Mouse (Mus musculus): ENCODE data around the gene Arrdc4.
A peak's percentile ranks its signal among the peaks of the same experiment; 100 is the strongest.

Gene Arrdc4

DNA sequence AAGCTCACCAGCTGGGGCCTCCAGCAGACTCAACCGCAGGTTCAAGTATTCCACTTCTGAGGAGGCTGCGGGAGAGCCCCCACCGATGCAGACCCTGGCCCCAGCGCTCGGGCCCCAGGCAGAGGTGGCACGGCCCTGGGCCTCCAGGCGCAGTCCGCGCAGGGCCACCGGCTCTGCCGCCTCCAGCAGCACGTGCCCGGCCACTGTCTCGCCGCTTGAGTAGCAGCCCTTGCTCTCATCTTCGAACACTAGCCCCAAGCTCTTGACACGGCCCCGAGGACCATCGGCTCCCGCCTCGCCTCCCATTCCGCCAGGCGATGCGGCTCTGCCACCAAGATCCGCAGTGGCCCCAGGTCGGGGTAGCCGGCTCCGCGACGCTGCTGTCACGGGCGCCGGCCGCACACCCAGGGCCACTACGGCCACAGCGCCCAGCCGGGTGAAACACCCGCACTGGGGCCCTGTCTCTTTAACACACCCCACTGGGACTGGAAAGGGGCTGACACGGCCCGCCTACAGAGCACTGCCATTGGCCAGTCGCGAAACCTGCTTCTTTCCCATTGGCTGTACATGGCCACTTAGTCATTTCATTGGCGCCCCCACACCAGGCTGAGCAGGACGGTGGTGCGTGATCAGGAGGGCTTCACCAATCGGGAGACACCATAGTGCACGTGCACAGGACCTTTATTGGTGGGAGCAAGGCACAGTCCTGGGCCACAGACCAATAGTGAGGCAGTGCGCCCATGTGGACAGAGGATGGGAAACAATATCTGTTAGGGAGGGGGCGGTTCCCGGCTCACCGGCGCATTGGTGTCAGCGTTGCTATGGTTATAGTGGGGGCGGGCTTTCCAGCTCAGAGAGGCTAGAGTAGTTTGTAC is at the start of gene Arrdc4:
Gene Arrdc4 (minus strand): TSS at position 481 of the 875 bp plus-strand sequence.
- DNase-seq, result peak; percentile 97 to 99

DNA sequence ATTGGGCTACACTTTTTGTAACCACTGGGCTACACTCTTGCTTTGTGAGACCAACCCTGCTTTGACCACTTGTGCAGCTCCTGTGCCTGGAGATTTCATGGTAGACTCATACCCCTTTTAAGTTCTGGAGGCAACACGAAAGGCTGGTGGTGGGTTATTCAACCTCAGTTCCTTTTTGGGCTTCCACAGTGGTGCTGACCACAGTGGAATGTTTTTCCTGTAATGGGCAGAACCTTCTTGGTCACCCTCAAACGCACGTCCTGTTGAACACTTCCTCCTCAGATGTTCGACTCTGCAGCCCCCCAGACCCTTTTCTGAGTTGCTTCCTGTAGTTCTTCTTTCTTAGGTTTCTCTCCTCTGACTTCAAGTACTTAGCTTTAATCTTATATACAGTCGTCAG is 46.5 kb upstream of the Arrdc4 start:
- no peak for DNase-seq

DNA sequence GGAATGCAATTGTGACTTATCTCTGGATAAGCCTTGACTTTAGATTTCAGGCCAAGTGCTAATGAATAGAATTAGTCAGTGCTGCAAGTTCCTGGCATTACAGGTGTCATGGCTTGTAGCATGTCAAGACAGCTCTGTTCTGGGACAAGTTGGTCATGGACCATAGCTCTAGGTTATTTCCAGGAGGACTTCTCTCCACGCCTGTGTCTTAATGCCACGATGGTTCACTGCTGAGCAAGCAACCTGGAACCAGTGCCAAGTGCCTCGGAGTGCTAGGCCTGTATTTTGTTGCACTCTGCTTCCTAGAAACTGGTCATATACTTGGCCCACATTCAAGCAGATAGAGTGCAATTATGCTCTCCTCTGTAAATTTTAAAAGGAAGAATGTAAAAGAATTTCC is 39.7 kb upstream of the Arrdc4 start:
- DNase-seq, result peak; percentile 18 to 65

DNA sequence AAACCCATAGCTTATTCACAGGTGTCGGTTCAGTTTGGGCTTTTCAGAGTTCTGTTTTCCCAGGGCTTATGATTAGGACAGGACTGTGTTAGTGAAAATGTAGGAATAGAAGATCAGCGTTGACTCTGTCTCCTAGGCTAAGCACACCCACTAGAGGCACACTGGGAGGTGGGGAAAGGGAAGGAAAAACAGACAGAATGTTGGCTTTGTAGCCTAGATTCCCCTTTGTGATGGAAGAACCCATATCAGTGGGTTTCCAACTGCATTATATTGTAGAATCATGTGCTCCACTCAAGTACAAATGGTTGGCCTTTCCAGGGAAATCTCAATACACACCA is 22.7 kb upstream of the Arrdc4 start:
- no peak for DNase-seq

DNA sequence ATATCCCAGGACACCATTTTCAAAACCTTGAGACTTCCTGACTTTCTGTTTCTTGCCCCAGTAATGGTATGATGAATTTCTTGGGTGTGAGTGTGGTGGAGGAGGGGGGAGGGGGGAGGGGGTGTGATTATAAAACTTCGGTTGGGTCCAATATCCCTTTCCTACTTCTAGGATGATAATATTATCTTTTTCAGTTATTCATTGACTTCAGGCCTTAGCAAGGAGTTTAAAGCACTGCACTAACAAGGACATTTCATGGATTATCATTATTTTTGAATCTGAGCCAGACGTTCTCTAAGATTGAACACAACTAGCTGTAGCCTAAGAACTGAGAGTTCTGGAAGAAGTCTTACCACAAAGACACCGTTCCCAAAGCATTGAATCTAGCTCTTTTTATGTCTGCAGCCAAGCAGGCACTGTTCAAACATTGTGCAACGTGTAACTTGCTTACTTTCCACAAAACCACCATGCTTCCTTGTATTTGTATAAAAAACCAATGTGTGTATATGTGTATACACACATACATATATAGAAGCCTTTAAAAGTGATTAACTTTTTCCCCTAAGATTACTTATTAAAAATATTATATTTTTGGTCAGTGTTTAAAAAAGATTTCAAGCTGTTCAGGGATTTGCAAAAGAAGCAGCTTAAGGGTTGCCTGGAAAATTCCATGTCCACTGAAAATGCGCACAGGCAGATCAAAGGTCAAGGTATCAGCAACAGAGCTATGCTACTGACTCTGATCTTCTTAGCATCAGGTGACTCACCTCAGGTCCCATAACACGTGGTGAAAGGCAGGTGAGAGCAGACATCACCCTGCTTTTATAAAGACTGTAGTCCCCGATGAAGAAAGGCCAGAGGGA is 22.1 kb upstream of the Arrdc4 start:
- no peak for DNase-seq

DNA sequence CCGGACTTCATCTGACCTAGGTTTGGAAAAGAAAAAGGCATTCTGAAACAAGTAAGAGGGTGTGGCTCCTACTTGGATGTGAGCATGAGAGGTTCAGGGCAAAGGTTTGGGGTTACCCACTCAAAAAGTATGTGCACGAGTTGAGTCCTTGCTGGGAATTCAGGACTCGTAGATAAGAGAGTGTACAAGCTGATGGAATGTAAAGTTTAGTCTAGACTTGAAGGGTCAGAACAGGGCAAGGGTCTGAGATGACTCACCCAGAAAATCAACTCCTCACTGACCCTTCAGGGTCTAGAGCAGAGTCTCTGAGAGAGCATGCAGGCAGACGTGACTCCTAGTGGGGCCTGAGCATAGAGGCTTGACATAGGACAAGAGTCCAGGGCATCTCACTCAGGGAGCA is 16.9 kb upstream of the Arrdc4 start:
- no peak for DNase-seq

DNA sequence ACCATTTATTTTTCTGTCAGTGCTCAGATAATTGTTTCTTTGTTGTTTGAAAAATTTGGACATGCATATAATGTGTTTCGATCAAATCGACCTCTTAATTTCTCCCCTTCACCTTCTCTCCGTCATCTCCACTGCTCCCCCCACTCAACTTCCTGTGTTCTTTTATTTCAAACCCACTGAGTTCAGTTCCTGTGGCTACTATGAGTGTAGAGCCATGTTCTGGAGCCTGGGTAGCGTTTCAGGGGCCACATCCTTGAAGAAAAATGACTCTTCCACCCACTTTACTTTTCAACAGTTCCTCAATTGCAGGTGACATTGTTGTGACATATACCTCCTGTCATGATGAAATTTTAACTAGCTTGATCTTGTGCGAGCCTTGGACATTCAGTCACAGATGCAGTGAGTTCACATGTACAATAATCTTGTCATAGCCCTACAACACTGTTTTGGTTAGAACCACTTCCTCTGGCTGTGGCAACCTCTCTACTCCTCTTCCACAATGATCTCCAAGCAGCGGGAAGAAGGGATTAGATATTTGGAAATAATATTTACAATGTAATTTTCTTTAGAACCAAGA is 10.2 kb upstream of the Arrdc4 start:
- no peak for DNase-seq

DNA sequence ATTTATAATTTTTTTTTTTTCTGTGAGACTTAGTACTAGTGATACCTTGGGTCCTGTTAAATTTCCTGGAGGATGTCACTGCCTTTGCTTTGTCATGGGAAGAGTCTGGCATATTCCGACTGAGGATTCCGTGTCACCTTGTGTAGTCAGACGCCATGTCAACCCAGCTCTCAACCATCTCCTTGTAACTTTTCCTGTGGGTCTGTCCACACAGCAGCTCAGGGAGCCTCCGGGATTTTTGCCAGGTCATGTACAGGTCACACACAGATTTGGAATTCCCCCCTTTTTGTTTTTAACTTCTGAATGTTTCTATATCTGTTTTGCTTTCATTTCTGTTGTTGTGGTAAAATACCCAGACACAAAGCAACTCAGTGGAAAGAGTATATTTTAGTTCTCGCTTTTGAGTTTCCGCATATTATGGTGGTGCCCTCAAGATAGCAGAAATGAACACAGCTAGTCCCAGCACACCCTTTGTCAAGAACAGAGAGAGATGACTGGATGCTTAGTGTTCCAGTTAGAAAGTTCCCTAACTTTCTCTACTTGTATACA is 7.7 kb upstream of the Arrdc4 start:
- no peak for DNase-seq

DNA sequence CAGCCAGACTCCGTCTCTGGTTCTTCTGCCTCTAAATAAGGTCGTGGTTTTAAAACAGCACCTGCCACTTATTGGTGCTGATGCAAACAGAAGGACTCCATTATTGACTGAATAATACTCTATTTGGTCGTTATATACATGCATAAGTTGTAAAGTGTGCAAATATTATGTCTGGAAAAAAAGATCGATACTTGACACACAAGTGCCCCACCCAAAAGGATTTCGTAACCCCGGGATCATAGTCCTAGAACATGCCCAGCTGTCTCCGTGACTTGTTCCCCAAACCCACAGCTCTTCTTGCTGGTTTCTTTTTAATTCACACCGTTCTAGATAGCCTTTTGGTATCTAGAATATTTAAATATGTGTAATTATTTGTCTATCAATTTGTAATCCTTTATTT is 878 bp upstream of the Arrdc4 start:
- no peak for DNase-seq

DNA sequence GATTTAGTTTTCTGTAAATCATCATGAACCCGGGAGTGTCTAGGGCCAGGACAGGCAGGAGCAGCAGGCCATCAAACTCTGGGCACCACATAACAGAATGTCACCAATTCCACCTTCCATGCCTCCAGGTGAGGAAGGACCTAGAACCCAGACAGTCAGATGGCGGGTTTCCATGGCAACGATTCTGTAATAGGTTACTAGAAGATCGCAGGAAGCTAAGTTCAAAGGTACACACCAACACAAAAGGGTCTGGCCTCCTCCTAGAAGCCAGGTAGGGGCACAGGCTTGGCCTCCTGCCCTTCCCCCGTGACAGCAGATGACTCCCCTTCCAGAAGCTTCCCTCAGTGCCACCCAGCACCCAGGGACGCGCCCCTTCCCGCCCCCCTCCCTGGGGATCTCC is 680 bp downstream of the Arrdc4 start:
- peak; percentile 48 to 61 for DNase-seq

DNA sequence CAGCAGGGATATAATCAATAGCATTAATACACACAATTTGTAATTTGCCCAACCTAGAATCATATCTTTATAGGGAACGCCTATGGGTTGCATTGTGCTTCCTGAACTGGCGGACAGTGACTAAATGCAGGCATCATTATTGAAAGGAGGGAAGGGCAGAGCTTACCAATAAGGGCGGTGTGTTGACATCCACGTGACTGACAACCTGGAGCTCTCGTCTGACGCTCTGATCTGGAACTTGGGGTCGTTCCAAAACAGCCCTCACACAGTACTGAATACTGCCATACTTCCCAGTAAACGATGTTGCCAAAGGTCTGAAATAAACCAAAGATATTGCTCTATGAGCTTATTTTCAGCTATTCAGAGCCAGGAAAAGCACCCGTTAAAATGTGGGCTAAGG is 4.4 kb downstream of the Arrdc4 start:
- DNase-seq, result no peak

DNA sequence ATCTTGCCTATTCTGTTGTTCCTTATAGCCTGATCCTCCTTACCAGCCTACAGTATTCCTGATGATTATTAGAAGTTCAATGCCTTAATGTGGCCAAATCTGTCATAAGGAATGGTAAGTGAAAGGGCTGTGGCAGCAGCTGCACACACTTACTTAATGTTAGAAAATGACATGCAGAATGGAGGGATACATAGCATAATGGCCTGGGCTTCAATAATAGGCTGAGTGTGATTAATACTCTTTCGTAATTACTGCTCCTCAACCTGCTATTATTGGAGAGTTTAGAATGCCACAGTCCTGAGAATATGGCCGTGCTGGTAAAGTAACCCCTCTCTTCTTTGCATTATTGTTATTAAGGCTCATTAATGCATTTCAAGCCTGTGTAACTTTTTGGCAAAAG is 4.8 kb downstream of the Arrdc4 start:
- no peak for DNase-seq

DNA sequence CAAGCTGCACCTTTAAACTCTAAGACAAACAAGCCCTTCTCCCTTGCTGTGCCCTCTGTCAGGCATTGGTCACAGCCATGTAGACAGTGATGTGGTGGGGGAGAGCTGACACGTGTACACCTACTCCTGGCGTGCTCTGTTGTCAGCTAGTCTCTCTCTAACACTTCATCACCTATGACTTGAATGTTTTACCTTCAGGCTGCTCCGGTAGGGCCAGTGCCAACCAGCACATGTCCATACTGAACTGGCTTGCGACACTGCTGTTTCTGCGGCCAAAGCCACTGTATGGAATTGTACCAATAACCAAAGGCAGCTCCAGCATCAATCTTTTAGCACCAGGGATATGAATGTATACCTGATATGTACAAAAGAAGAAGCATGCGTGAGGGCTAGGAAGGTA is 8.3 kb downstream of the Arrdc4 start:
- DNase-seq, result no peak

DNA sequence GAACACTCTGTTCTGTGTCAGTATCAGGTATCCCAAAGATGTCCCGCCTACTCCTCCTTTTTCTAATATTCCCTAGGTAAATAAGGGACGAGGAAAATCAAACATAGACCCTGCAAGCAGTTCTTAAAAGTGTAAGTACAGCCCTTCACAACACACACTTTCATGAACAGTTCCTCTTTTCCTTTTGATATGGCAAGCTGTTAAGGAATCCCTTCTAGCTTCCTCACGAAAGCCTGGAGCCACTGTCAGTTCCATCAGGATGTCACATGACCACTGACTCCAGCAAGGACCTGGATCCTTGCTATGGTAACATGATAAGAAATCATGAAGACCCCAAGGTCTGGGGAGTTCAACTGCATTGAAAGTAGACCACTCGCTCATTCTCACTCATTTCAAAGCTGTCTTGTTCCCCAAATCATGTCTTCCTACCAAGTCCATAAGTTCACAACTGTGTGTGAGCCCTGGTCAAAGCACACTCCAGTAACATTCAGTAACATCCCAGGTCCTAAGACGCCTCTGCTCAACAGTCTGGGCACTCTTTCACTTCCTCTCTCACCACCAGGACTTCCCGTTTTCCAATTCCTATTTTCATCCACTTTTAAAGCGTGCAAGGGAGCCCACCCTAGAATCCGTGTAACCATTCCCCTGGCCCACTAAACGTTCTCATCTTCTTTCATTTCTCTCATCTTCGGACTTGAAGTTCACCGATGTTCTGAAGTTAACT is 10.2 kb downstream of the Arrdc4 start:
- no peak for DNase-seq

DNA sequence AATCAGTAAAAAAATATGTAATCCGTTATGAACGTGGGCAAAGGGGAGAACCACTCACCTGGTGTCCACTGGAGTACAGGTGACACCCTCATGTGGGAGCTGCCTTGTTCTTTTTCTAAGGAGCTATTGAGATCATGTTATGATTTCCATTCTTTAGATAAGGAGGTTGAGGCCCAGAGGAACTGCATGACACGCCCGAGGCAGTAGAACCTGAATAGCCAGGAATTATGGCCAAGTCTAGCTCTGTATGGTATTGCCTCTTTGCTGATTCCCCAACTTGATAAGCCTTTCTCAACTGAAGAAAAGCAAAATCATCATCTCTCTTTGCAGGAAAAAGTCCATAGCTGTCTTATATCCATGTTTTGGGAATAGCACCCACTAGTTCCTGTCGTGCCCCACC is 22.7 kb downstream of the Arrdc4 start:
- DNase-seq, result no peak

DNA sequence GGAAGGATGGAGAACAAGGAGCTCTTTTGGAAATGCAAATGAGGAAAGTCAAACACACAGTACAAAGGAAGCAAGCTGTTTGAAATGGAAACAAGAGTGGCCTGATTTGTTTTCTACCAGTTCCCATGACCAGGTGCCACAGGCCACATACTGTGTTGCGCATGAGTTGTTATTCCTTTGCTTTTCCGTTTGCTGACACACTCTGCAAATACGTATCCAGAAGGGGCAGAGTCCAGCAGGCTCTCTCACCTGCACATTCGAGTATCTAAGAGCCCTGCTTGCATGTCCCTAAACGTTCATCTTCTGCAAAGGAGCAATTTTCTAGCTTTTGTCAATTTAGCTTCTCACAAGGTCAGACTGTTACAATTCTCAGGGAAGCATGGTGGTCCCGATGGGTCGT is 24.3 kb downstream of the Arrdc4 start:
- no peak for DNase-seq

DNA sequence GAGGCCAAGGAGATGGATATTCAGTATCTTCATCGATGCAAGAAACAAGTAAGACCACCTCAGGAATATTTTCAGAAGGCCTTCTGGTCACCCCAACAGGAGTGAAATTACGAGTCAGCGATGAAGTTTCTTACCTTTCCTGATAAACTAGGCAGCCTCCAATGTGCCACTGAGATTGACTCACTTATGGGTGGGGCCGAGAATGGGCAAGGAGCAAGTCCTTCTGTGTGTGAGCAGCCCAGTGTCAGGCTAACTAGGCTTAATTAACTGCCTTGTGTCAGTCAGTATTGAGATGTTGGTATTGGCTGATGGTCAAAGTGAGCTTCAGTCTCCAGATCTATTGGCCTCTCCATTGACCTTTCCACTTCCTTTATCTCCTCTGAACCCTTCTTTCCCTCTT is 27.5 kb downstream of the Arrdc4 start:
- no peak for DNase-seq

DNA sequence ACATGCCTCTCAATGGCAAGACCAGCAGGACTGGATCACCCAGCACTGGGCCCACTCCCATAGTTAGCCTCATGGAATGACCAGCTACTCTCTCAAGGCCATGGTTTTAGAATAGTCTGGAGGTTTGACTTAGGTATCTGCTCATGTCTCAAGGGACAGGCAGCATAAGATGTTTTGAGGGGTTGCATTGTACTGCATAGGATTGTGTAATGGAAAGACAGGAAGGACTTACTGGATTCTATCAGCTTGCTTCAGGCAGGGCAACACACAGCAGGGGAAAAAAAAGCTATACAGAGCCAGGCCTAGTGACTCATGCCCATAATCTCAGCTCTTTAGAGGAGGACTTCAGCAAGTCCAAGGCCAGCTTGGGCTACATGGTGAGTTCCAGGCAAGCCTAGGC is 31.1 kb downstream of the Arrdc4 start:
- no peak for DNase-seq

DNA sequence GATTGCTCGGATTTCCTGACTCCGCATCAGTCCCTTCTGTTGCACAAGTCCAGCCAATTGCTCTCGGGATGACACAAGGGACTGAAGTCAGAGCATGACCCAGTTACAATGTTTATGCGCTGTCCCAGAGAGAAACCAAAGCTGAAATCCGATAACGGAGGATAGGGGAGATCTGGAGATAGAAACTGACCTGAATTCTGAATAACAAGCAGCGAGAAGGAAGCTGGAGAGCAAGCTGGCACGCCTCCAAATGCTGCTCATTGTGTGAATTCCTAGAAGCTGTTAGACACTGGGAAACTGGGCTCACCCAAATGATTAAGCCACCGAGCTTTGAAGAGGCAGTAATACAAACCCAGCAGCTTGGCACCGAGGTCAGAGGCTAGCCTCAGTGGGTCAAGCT is 31.5 kb downstream of the Arrdc4 start:
- peak; percentile 70 to 79 for DNase-seq

DNA sequence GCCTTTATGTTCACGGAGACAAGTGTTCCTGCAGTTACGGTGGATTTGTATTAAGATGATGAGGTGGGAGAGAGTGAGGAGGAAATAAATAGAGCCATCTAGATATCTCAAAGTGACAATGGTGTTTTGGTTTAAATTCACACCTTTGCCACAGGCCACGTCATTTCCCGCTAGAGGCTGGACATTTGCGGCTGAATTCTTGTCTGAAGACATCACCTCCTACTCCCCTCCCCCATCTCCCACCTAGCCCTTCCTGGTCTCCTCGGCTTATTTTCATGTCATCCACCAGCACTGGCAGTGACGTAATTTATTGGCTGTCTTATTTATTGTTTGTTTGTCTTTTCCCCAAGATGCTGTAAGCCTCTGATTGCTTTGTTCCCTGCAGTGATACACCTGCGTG is 32.1 kb downstream of the Arrdc4 start:
- DNase-seq, result no peak

DNA sequence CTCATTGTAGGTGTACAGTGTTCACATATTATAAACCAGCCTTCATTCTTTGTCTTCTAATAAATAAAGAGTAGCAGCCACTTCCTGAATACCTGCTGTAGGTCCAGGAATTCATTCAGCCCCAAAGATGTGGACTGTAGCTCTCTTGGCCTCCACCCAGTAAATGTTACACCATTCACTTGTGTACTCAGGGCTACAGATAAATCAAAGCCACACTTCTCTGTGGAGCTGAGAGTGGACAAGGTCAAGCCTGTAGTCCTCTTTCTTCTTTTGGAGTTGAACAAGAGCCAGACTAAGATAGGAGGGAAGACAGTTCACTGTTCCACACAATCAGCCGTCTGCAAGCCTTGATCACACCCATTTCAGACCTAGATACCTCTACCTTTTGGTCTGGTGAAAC is 36.1 kb downstream of the Arrdc4 start:
- DNase-seq, result no peak

DNA sequence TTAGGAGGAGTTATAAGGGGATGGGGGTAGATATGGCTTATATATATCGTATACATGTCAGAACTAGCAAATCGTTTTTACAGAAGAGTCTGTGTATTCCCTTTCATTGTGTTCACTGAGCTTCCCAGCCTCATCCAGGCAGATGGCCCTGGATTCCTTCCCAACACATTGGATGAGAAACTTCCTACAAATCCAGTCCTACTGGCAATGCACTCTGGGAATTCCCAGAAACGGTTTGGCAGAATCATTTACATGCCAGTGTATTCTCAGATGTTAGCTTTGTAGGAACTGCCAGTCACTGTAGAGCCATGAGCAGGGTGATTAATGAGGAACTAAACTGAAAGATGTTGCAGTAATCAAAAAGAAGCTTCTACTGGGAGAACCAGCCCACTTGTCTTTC is 36.6 kb downstream of the Arrdc4 start:
- no peak for DNase-seq

DNA sequence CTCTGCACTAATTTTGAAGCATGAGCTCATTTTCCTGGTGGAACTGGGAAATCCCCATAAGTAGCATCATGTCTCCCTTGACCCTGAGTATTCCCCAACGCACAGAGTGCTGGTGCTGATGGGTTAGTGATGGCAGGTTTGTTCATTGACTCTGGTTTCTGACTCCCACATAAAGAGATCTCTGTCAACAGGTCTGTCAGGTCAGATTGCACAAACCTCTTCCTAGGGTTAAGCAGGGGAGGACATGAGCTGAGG is 39.8 kb downstream of the Arrdc4 start:
- DNase-seq, result no peak

Data from cerebellum, postnatal 25 days (tissue).